Mouse (Mus musculus) c-Kit-positive CD71-negative TER-119-negative erythroid progenitor cells, embryonic 14.5 days (primary cell): ENCODE data around the gene 3110082I17Rik.
"Not testable (repeated sequence)": the region's sequence is repeated elsewhere in the genome, so short reads cannot be mapped to it uniquely, and the experiment has no call there.

Experiments used
- DNase-seq: peaks from one replicate; pipeline ENCODE4 v3.0.0-alpha.2; 2013; ENCODE audit warnings: low read depth

Gene 3110082I17Rik

DNA sequence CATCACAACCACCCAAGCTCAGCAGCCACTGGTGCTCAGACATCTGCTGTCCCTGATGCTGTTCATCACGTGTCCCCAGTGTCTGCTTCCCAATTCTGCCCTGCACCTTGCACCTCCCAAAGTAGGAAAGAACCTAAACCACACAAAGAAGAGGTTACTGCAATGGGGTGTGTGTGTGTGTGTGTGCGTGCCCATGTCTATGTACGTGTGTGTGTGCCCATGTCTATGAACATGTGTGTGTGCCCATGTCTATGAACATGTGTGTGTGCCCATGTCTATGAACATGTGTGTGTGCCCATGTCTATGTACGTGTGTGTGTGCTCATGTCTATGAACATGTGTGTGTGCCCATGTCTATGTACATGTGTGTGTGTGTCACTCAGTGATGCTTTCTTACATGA lies 64.8 kb downstream of the 3110082I17Rik start:
- DNase-seq: no peak

DNA sequence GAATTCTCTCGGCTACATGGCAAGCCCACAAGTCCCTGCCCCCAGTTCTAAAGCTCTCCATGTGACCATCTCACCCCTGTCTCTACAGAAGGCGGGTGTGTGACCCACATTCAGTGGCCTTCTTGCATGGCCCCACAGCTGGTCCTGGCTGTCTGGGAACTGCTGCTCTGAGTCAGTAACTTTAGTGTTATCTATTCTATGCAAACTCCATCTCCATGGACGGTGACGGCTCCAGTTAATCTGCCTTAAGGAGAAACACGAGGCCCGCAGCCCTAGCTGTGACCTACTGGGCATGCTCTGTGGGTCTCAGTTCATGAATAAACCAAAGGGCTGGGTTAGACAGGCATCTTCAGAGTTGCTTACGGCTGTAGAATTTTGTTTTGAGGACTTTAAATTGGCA lies 65.9 kb downstream of the 3110082I17Rik start:
- no peak for DNase-seq

DNA sequence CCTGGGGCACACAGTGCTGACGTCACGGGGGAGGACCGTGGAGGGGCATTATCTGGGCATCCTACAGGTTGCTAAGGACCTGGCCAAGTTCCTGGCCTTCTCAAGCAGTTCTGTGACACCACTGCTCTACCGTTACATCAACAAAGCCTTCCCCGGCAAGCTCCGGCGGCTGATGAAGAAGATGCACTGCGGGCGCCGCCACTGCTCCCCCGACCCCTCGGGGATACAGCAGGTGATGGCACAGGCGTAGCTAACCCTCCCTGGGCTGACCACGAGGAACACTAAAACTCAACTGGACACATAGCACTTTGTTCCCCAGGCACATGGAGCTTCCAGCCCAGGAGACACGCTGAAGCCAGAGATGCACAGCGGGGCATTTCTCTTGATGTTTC lies 67.1 kb downstream of the 3110082I17Rik start:
- DNase-seq: no peak

DNA sequence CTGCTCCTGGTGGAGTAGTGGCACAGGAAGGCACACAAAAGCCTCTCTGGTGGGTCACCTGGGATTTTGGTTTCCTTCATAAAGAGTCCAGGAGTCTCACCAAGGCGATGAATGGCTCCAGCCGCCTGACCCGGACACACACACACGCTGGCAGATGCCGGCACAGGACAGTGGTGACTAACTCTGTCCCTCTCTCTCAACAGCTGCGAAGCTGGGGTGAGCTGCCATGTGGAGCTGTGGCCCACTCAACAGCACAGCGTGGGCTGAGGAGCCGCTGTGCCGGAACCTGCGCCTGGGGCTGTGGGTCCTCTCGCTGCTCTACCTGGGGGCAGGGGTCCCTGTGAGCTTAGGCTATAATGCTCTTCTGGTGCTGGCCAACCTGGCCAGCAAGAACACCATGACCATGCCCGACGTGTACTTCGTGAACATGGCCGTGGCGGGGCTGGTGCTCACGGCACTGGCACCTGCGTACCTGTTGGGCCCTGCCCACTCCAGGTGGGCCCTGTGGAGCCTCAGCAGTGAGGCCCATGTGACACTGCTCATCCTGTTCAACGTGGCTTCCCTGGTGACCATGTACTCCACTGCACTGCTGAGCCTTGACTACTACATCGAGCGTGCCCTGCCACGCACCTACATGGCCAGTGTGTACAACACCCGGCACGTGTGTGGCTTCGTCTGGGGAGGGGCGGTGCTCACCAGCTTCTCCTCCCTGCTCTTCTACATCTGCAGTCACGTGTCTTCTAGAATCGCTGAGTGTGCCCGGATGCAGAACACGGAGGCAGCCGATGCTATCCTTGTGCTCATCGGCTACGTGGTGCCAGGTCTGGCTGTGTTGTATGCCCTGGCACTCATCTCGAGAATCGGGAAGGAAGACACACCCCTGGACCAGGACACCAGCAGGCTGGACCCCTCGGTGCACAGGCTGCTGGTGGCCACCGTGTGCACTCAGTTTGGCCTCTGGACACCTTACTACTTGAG lies 67.8 kb downstream of the 3110082I17Rik start:
- no peak for DNase-seq

DNA sequence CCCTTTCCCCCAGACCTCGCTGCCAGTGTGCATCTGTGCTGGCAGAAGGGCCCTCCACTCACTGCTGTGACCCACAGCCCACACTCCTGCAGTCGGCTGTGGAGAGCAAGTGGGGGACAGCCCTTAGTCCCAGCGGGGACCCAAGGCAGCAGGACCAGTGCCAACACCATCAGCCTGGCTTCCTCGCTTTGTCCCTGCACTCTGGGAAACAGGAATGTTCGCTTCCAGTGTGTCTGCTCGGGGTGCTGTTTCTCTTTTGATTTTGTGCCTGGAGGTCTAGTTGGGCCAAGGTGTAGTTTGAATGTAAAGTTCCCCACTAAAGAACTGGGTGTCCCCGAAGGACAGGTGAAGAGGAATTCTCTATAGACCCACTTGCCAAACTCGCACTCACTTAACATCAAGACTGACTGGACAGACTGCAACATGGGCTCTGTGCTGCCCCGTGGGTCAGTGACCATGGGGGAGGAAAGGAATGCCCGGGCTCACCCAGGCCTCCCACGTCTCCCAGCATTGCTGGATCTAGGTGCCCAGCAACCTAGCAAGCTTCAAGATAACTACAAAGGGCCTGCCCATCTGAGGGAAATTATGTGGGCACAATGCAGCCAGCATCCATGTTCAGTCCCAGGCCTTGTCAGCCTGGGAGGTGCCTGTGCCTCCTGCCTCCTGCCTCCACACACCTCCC lies 68.9 kb downstream of the 3110082I17Rik start:
- no peak for DNase-seq

DNA sequence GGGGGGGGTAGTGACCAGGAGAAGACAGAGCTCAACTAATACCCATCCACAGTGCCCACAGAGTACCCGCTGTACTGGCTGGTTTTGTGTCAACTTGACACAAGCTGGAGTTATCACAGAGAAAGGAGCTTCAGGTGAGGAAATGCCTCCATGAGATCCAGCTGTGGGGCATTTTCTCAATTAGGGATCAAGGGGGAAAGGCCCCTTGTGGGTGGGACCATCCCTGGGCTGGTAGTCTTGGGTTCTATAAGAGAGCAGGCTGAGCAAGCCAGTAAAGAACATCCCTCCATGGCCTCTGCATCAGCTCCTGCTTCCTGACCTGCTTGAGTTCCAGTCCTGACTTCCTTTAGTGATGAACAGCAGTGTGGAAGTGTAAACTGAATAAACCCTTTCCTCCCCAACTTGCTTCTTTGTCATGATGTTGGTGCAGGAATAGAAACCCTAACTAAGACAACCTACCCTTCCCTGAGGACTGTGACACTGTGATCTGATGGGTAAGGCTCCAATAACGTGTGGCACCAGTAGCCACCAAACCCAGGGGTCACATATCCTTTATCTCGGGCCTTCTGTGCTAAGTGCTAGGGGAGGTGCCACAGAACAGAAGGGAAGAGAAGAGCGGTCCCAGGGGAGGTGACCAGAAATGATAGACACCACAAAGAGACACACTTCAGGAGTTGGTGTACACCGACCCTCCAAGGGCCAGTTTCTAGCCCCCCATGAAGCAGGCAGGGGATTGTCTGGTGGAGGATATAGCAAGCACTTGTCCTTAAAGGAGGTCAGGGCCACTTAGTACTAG lies 69.8 kb downstream of the 3110082I17Rik start:
- DNase-seq: not testable (repeated sequence)

DNA sequence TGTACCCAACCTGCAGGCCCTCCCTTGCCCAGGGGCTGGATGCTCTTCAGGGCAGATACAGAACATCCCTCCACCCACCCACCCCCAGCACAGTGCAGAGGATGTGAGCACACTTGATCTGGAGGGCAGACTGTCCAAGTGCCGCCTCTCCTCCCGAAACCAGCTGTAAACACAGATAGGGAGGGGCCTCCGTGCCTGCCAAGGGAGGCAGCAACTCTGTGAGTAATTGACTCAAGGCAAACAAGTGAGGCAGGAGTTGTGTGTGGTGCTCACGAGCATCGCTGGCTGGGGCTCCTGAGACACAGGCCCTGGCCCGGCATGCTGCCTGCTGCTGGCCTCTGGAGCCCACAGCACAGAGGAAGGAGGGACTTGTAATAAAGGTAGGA lies 70.7 kb downstream of the 3110082I17Rik start:
- DNase-seq: no peak

DNA sequence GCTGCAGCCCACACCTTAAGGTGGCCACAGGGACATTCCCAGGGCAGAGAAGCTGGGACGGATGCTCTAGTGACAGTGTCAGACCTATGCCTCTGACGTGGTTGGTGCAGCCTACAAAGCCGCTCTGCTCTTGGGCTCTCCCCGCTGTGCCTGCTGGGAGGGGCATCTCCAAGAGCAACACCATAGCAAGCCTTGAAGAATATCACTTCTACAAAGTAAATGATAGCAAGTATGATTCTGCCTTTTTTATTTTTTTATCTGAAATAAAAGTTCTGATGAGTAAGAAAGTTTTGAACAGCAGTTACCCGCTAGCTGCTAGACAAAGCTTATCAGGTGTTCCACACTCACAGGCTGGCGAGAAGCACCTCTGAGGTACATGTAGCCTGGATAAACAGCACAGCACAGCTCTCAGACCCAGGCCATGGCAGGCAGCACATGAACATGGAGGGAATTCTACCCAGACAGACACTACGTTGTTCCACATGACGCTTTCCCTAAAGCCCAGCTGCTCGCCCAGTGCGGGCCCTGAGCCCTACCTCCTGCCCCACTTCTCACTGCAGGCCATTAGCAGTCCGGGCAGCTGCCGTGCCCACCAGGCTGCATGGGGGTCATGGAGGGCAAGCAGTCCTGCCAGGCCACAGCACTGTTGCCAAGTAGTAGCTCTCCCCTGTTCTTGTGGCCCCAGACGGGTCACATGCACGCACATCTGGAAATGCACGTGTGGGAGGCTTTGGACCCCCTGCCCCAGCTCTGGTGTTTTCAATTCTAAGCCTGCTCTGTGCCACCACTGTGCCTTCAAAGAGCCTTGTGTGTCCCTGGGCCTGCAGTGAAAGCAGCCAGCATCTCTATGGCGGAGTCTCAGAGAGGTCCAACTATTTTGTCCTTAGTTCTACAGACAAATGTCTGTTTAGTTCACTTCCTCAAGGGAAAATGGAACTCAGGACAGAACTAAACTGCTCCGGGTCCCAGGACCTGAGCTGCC lies 71.3 kb downstream of the 3110082I17Rik start:
- no peak for DNase-seq

DNA sequence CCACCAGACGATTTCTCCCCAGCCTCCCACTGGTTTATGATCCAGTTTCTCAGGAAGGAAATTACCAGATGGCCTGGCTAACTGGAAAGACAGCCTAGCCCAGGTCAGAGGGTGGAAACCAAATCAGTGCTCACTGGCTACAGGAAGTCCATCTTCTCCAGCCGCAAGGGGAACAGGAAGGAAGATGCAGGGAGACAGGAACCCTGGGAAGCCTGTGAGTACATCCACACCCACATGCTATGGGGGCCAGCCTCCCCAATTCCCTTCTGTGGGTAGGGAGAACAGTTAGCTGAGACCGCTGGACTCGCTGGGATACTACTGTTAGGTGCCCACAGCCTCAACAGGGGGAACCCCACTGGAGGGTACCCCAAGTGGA lies 72.1 kb downstream of the 3110082I17Rik start:
- no peak for DNase-seq

DNA sequence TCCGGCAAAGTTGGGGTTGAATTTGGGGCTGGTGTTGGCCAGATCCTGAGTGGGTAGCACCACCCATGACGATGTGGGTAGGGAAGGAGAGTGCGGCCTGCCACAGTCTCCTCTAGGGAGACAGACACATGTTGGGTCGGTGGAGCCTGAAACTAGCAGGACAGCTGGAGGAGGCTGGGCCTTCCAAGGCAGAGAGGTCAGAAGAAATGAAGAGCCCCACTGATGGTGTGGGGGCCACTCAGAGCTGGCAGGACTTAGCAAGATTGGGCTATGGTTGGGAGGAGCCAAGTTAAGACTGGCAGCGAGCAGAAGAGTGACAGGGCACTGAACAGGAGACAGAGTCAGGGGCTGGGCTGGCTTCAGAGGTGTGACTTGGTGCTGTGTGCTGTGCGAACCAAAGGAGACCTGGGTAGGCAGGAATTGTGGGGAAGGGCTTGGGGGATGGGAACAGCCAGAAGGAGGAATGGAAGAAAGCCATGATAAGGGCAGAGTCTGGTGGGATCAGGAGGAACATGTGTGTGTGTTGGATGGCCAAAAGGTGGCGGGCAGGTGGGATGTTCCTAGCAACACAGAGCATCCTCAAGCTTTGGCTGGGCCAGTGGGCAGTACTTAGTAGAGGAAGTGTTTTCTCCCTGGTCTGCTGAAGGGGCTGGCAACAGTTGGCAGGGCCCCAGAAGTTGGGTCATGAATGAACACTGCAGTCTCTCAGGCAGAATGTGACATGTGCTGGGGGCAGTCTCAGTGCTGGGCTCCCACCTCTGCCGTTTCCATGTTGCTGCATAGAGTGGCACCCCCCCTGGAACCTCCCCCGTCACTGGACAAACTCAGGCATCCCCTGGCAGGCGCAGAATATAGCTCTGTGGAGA lies 72.8 kb downstream of the 3110082I17Rik start:
- DNase-seq: no peak

DNA sequence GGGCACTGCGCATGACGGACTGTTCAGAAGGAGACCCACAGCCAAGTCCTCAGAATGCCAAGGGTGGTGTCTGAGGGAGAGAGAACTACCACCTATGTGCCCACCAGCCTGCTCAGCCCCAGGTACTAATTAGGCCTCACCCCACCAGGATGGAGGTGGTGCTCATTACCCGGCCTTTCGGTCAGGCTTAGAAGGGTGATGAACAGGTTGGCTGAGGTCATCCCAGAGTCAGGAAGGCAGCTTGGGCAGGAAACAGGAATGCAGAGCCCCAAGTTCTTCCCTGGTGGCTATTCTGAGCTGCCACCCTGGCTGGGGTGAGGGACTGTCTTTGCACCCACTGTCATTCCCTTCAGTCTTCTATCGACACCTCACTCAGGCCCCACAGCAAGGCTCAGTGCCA lies 74.3 kb downstream of the 3110082I17Rik start:
- no peak for DNase-seq

DNA sequence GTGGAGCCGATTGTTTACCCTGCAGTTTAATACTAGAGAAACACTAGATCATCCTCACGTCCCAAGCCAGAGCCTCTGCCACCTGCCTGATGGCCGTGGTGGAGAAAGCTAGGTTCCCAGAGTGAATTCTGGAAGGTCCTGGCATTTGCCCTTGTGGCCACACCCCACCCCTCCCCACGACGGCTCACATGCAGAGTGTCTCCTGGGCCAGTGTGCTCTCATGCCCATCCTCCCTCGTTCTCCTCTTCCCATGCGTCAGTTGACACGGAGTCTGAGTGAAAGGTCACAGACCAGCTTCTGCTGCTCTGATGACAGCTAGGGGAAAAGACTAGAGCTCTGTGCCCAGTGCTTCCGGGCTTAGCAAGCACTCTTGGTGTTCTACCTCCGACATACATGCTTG lies 75.8 kb downstream of the 3110082I17Rik start:
- DNase-seq: no peak

DNA sequence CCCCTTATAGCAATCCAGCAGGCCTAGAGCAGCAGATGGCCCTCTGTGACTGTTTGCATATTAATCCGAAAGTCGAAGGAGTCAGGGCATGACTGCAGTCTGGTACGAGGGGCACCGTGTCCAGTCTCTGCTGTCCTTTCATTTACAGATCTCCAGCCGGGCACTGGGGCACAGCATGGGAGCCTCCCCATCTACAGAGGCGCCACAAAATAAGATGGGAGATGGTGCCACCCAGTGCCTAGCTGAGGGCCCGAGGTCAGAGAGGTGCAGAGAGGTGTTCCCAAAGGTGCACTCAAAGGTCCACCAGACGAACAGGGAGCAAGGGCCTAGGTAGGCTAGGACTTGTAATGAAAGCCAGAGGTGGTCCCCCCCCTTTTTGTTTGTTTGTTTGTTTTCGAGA lies 77.1 kb downstream of the 3110082I17Rik start:
- no peak for DNase-seq

DNA sequence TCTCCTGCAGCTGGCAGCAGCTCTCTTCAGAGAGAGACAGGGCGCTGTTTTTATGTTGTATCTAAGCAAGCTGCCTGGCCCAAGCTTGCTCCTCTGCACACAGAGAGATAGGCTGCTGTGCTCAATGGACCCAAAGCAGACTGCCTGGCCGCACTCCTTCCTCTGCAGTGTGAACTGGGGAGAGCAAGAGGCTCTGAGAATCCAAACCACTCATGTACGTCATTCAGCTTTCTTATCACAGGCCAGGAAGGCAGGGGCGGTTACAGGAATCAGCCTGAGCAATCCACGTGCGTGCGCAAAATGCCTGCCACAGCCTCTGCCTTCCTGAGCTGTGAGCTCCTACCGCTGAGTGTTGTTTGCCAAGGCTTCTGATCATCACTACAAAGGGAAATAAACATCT lies 77.6 kb downstream of the 3110082I17Rik start:
- no peak for DNase-seq

DNA sequence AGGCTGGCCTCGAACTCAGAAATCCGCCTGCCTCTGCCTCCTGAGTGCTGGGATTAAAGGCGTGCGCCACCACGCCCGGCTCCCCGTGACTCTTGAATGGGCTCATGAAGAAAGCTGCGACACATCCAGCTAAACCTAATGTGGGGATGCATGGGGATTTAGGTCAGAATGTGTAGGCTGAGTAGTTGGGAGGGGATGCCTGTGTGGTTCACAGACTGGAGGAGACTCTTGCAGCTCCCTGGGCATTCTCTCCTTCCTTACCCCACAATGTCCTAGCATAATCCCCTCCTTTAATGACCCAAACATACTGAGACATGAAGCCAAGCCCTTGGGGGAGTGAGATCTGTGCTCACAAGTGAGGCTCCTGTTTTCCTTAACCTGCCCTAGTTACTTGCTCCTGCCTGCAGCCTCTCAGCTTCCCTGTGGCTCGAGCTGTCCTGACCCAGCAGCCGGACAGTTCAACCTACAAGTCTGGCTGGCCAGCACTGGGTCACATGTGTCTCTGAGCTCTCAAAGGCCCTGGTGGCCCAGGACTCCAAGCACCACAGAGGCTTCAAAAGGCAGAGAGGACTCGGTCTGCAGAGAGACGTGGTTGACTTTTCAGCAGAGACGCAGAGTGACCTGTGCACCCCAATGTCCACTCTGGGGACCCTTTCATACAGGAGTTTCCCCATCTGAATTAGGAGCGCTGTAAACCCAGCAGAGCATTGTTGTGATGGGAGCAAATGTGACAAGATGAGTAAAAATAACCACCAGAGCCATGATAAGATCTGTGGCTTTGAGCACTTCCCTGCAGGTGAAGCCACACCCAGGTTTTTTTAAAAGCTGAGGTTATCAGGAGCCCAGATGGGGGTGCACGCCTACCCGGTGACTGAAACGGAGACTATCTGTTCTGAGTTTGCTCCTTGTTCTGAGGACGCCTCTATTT lies 78.5 kb downstream of the 3110082I17Rik start:
- DNase-seq: no peak

DNA sequence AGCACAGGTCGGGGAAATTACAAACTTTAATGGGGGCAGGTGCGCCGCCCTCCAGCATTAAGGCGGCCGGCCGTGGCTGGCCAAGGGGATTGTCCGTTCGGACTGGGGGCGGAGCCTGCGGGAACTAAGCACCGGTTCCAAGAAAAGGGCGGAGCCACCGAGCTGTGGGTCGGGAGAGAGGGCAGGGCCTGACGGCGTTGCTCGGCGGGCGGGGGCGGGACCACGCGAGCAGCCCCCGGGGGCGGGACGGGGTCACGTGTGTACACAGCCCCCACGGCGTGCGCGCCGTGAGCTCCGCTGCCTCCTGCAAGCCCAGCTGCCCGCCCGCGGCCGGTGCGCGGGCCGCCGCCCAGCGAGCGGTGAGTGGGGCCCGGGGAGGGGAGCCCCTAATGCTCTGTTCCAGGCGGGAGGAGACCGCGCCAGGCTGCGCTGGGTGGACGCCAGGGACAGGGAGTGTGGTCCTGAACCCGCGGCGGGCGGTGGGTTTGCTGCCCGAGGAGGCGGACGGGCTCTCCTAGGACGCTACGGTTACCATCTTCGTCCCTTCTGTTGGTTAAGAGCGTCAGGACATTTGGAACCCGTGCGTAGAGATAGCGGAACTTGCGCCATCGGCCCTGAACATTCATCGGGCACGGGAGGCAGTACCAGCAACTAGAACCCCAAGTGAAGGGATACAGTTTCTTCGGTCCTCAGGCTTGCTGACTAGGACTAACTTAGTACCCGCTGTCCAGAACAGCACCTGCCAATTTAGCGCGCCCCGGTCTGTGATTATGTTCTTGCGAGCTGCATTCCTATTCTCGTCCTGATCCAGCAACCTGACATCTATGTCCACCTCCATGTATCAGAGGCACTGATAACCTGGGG lies 79.7 kb downstream of the 3110082I17Rik start:
- DNase-seq: peak; percentile 87

DNA sequence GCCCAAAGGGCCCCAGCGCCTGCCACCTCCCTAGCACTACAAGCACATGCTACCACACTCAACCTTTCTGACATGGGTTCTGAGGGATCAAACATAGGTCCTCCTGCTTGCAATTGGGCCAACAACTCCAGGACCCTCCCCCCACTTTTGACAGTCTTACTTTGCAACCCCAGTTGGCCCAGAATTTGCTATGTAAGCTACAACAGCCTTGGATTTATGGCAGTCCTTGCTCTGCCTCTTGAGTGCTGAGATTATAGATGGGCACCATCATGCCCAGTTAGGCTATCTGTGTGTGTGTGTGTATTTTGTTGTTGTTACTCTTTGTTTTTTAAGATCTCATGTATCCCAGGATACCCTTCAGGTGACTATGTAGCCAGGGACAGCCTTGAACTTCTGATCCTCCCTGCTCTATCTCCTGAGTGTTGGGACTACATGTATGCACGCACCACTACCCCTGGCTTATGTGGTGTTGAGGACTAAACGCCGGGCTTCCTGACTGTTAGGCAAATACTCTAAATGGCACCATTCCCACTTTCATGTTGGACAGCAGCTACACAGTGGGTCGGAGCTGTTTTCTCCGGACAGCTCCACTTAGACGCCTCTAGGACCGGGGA lies 80.4 kb downstream of the 3110082I17Rik start:
- DNase-seq: no peak
